Mouse (Mus musculus) layer of hippocampus, adult 11-12 months (tissue): ENCODE measurements at regions not wholly inside any gene's neighbourhood (a gene's known extent, or its start where the extent isn't known, plus 50 kb on each side); places are given as distances from the start of the nearest gene placed in this dataset.

Experiments used
- DNase-seq: peaks from one replicate; pipeline ENCODE4 v3.0.0; 2022; ENCODE audit warnings: low spot score

DNA sequence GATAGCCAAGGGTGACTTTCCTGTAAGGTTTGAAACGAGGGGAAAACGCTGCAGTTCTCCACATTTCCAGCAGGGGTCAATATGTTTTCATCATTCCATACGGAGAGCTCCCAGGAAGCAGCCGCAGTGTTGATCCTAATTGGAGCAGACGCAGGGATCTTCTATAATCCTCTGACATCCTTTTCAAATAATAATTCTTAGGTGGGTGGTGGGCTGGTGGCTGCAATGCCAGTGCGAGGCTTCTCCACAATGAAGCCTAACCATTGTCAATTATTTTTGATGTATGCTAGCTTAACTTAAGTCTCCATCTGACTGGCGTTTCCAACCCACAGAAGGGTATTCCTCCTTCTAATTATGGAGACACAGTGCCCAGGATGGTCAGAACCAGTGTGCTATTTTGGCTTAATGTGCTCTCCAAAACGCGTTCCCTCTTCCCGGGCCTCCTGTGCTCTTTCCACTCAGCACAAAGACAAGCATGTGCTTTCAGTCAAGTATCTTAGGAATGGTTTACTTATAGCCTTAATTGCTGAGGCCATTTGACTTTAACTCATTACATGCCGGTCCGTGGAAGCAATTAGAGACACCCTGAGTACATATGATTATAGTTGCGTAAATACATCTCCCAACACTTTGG lies 331.6 kb upstream of the Tet2 start:
- peak; percentile 82 for DNase-seq

- no peak for DNase-seq
These were observed 332.4 kb upstream of the Tet2 start for GRCm38 (mm10) chr3:133877310-133877709.

GRCm38 (mm10) chr3:133880626-133881025 lies 335.7 kb upstream of the Tet2 start:
- DNase-seq, result no peak

DNA sequence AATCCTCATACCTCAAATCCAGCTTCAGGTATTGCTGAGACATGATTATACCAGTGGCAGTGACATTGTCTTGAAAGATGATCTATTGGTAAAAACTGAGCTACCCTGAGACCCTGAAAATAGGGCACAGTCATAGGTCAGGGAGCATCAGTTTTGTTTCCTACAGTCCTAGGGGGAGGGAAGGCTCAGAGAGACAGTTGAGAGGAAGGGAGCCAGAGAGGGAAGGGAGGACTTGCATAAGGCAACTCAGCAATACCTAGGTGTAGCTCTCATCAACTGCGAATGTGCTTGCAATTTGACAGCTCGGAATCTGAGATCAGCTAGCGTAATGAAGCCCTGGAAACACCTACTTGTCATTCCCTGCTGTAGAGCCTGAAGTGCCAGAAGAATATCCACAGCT lies 334.4 kb upstream of the Cxxc4 start:
- DNase-seq, result no peak

- no peak for DNase-seq
These were observed 314.1 kb upstream of the Cxxc4 start for GRCm38 (mm10) chr3:133922200-133922599.

GRCm38 (mm10) chr3:133965322-133965721 lies 271.0 kb upstream of the Cxxc4 start:
- no peak for DNase-seq

DNA sequence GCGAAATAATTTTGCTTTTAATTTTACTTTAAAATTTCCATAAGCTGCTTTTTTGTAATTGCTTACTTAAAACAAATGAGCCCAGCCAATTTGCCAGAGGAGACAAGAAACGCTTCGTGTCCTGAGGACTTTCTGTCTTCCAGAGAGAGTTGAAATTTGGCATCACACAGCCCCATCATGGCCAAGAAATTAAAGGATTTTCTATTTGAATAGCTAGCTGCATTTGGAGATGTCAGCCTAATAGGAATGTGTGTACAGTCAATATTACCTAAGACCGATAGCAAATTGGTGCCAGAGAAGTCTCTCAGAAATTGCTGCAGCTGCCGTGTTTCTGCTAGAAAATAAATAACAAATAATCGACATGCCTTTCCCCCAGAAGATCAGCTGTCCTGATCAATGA lies 268.1 kb upstream of the Cxxc4 start:
- DNase-seq, result peak; percentile 9

DNA sequence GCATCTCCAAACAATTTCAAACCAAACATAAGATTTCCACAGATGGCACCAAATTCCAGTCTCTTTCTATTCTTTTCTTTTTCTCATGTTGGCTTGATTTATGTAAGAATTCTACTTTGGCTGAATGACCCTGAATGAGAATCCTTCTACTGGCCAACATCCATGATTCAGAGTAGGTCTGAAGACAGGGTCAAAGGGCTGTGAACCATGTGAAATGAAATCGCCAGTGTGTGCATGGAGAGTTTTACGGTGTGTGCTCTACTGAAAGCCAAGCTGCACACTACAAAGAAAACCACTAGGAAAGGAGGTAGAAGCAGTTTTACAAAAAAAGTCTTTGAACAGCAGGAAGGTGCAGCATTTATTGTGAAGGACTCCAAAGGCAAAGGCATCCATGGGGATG lies 263.5 kb upstream of the Cxxc4 start:
- no peak for DNase-seq

GRCm38 (mm10) chr3:133987681-133988080 lies 248.6 kb upstream of the Cxxc4 start:
- DNase-seq, result no peak

GRCm38 (mm10) chr3:133993971-133994370 lies 242.3 kb upstream of the Cxxc4 start:
- DNase-seq, result no peak

- no peak for DNase-seq
These were observed 236.3 kb upstream of the Cxxc4 start for GRCm38 (mm10) chr3:133999965-134000364.

DNA sequence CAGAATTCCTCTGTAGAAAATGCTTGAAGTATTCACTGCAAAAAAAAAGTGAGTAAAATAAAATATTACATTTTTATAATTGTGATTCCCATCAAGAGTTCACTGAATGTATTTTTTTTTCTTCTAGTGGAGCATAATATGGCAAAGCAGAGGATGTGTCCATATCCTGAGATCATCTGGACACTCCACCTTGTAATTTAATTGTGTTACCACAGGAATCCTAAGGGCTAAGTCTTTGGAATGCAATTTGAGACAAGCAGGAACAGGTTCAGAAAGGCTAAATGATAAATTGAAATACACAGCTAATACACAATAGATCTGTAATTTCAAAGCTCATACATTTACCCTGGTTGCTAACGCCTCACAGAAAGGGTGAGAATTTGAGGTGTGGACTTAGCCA lies 235.7 kb upstream of the Cxxc4 start:
- no peak for DNase-seq

- DNase-seq, result no peak
These were observed 221.5 kb upstream of the Cxxc4 start for GRCm38 (mm10) chr3:134014805-134015204.

DNA sequence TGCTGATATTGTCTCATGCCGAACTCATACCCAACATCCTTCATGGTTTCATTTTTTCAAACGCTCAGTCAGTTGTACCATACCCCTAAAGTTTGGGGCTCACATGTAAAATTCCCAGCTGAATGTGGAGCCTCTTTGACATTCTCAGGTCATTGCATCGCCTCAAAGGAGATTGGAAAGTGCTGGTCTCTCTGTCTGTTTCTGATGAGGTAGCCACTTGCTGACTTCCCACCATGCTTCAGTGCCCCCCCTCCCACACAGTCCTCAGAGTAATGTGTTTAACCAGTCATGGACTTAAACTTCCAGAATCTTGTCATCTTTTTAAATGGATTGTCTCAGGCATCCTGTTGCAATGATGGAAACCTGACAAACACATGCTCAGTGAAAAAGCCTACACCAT lies 220.9 kb upstream of the Cxxc4 start:
- no peak for DNase-seq

DNA sequence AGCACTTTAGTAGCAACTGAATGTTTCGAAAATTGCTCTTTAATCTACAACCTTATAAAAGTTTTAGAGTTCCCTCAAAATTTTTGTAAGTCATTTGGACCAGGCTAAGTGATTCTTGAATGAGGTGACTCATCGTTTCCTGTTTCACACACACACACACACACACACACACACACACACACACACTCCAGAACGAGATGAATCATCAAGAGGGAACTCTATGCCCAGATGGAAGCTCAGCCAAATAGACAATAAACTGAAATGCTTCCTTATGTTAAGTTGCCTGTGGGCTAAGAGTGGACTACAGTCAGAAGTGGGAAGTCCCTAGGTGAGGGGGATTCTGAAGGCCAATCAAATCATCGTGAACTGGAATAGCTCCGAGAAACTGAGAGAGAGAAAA lies 202.4 kb upstream of the Cxxc4 start:
- DNase-seq, result peak; percentile 14

GRCm38 (mm10) chr3:134036310-134036934 lies 199.9 kb upstream of the Cxxc4 start:
- DNase-seq, result no peak

- no peak for DNase-seq
These were observed 185.6 kb upstream of the Cxxc4 start for GRCm38 (mm10) chr3:134050649-134051048.

GRCm38 (mm10) chr3:134082461-134082860 lies 153.8 kb upstream of the Cxxc4 start:
- no peak for DNase-seq

- peak; percentile 10 for DNase-seq
These were observed 136.7 kb upstream of the Cxxc4 start for GRCm38 (mm10) chr3:134099471-134100125.

- DNase-seq, result no peak
These were observed 134.0 kb upstream of the Cxxc4 start for GRCm38 (mm10) chr3:134102151-134102738.

DNA sequence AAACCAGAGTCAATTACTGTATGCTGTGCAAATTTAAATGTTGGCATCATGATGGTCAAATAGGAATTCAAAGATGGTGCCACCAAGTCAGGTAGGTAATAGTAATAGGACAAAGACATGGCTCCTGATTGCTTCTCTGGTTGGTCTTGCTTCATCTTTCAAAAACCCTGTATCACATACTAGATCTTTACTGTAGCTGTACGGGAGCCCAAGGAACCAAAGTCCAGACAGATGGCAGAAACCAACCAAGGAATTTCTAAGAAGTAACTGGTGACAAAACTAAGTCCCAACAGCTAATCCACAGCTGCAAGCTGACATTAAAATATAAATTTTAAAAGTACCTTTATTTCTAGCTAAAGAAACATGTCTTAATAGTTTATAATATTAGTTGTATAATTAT lies 131.7 kb upstream of the Cxxc4 start:
- DNase-seq, result no peak

DNA sequence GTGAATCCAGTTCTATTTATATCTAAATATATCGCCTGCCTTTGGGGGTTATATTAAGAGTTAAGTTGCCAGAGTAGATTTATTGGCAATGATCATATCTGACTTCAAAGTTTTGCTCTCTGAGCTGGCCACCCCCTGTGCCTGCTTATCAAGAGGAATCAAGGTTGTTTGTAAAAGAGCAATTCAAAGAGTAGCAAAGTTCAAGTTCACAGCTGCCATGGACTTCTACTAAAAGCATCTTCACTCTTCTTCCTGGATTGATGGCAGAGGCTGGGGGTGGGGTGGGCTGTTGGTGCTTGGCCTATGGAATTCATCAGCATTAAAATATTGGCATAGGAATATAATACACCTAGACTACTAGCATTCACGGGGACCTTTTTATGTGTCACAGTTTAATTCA lies 131.2 kb upstream of the Cxxc4 start:
- DNase-seq, result no peak

- DNase-seq, result no peak
These were observed 130.7 kb upstream of the Cxxc4 start for GRCm38 (mm10) chr3:134105567-134105966.
